In the genomic region with DNA sequence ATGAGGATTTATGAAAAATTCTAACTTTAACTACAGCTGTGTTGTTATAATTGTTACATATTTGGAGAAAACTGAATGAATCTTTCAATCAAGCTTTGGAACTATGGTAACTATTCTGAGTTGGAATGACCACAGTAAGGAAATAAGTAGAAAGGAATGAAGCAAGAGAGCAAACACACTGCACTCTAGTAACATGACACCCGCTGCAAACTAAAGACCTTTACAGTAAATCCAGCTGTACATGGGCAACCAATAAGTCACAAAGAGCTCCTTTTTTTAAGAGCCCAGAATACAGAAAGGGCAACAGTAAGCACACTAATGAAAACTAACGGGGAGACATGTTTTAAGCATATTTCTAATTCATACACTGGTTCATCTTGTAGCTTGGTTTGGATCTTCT, we compare ENCODE assay signal across 15 mouse cellular contexts.
"Had no signal": no experiment of that assay in that cellular context is flagged by ENCODE, and none has a peak within 500 bp of the region (broad histone marks: within the 10 kb centered on the region; RNA-seq: fewer than 3 reads in every experiment).

No protein-coding gene starts in this region.

- ATAC-seq: lung, postnatal 0 days had no signal

- H3K27me3 ChIP-seq: neural tube, embryonic 12.5 days had no signal

- H3K4me3 ChIP-seq: kidney, embryonic 15.5 days; midbrain, embryonic 10.5 days; neural tube, embryonic 12.5 days had no signal

- H3K4me1 ChIP-seq: kidney, embryonic 15.5 days; midbrain, embryonic 10.5 days; neural tube, embryonic 12.5 days had no signal

- DNase-seq: kidney, adult 2 months; kidney, postnatal 36 days; left cerebral cortex, postnatal 4 days; liver; lung, adult 18-20 months; lung, postnatal 4 days; midbrain, embryonic 14.5 days; spleen, adult 18-20 months; thymus, adult 2 months; thymus, postnatal 36 days had no signal

- H3K9ac ChIP-seq: kidney, embryonic 15.5 days; liver, embryonic 14.5 days; neural tube, embryonic 12.5 days had no signal

- H3K9me3 ChIP-seq: kidney, embryonic 15.5 days; midbrain, embryonic 10.5 days; neural tube, embryonic 12.5 days had no signal

- H3K27ac ChIP-seq: kidney, embryonic 15.5 days; liver, embryonic 14.5 days; midbrain, embryonic 10.5 days; neural tube, embryonic 12.5 days had no signal

- H3K4me2 ChIP-seq: kidney, embryonic 15.5 days; neural tube, embryonic 12.5 days had no signal

- H3K36me3 ChIP-seq: kidney, embryonic 15.5 days; midbrain, embryonic 10.5 days; neural tube, embryonic 12.5 days had no signal
